Mouse (Mus musculus) G1E (cell line): ENCODE measurements around the gene Hnrnpa2b1.

Source experiments
- CTCF ChIP-seq: IDR thresholded peaks from 2 replicates; pipeline ENCODE4 v1.5.1; 2012; ENCODE audit warnings: low read depth, low read length, inconsistent platforms, mixed read lengths
- GATA1 ChIP-seq: IDR thresholded peaks from 2 replicates; pipeline ENCODE4 v1.6.1; 2012; ENCODE audit warnings: borderline replicate concordance, low read length, inconsistent platforms, mixed read lengths
- GATA2 ChIP-seq: IDR thresholded peaks from 2 replicates; pipeline ENCODE4 v1.6.1; 2012; ENCODE audit warnings: low read depth, low read length, inconsistent platforms, borderline replicate concordance
- POLR2AphosphoS5 ChIP-seq: IDR thresholded peaks from 2 replicates; pipeline ENCODE4 v1.6.1; 2012; ENCODE audit warnings: low read depth, low read length, inconsistent platforms; ENCODE audit not compliant: insufficient replicate concordance

DNA sequence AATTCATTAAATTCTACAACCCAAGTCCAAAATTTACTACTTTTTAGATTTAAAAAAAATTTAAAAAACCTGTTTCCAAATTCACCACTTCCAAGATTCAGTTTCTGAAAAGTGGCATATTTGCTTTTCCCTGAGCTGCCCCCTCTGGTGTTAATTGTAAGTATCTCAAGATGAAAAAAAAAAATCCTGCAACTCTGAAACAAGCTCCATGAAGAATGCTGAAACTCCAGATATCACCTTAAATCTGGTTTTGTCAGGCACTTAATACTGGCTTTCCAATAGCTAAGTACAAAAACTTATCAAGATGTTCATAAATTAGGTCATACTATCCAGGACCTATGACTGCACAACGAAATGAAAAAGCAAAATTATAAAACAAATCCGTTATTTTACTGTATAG is 2.0 kb downstream of the Hnrnpa2b1 start:
- TF ChIP-seq CTCF (no peak), GATA1 (no peak), GATA2 (no peak), POLR2AphosphoS5 (no peak)
